Mouse (Mus musculus) lung, embryonic 15.5 days (tissue): Measurements from ENCODE around the gene Mcfd2. TPM values are rescaled to one million over a fixed set of nuclear protein-coding genes. Genes with fewer than 3 reads are reported as not detected.

ENCODE experiments used
- ATAC-seq: fragments of 200-750 bp; cut with Nextera tagmentation; 2 replicates; pipeline ENCODE4 v1.8.0; 2017; ENCODE audit warnings: moderate number of reproducible peaks, borderline replicate concordance; ENCODE audit not compliant: low FRiP score, low TSS enrichment; ENCODE audit errors: extremely low read depth
- H3K27ac ChIP-seq: fragments of 300-500 bp; sonication (generic); 2 replicates; pipeline ENCODE4 v1.5.1; 2015; ENCODE audit warnings: moderate library complexity, mild to moderate bottlenecking, inconsistent platforms
- H3K27me3 ChIP-seq: fragments of 300-500 bp; sonication (generic); 2 replicates; pipeline ENCODE4 v1.6.1; 2015; ENCODE audit warnings: inconsistent platforms
- H3K36me3 ChIP-seq: fragments of 300-500 bp; sonication (generic); 2 replicates; pipeline ENCODE4 v1.6.1; 2015; ENCODE audit warnings: inconsistent platforms
- H3K4me1 ChIP-seq: fragments of 300-500 bp; sonication (generic); 2 replicates; pipeline ENCODE4 v1.6.1; 2015; ENCODE audit warnings: inconsistent platforms
- H3K4me2 ChIP-seq: fragments of 300-500 bp; sonication (generic); 2 replicates; pipeline ENCODE4 v1.6.1; 2015; ENCODE audit warnings: inconsistent platforms, mild to moderate bottlenecking, moderate library complexity
- H3K4me3 ChIP-seq: fragments of 300-500 bp; sonication (generic); 2 replicates; pipeline ENCODE4 v1.5.1; 2015; ENCODE audit warnings: mild to moderate bottlenecking, inconsistent platforms
- H3K9ac ChIP-seq: fragments of 300-500 bp; sonication (generic); 2 replicates; pipeline ENCODE4 v1.6.1; 2015; ENCODE audit warnings: inconsistent platforms
- H3K9me3 ChIP-seq: fragments of 300-500 bp; sonication (generic); 2 replicates; pipeline ENCODE4 v1.6.1; 2016; ENCODE audit warnings: inconsistent platforms
- whole genome bisulfite sequencing: fragments of 180-500 bp; shearing (Covaris S2); methylation state at CpG from one replicate; pipeline ENCODE4 v1.1.7; 2015; 5-methylcytosine and 5-hydroxymethylcytosine counted together
- polyA plus RNA-seq: library from polyadenylated mRNA; unstranded; fragments of >200 nt; fragmentation: Nextera tagmentation; extraction: Ambion mirVana; gene quantifications from 2 replicates; pipeline ENCODE4 v1.2.1, GENCODE M21; 2015

Mcfd2 gene
- polyA plus RNA-seq, result 116 and 122 TPM in 2 replicates

DNA sequence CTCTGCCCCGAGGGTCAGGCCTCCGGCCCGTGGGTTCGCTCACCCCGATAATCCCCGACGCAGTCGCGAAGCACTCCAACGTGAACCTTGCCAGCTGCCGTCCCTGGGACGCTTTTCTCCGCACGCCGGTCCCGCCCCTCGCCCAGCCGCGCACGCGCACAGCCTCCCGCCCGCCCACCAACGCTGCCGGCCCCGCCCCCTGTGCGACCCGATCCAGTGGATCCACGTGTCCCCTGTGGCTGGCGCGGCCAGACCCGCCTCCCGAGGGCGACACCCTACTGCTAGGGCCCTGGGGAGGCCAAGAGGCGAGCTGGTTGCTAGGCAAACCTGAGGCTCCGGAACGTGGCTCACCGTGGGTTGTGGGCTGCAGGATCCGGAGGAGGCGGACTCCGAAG is at the start of gene Mcfd2:
Mcfd2 (minus strand) TSS at position 144 of the 395 bp plus-strand sequence.
- H3K4me3 ChIP-seq, result peak within 1 kb of the TSS; percentile 87
- WGBS, result under 1% methylated on average over 36 of the region's 41 CpGs
- ATAC-seq, result peak; percentile 96
- H3K9me3 ChIP-seq, result 0 out of 2 replicates have a peak, but pooled peaks cover 6% of the 10 kb centered on the region
- peaks cover 14% of the 10 kb centered on the region; the same call in 1 of the 2 replicates for H3K36me3 ChIP-seq
- peak within 1 kb of the TSS; percentile 58 for H3K27ac ChIP-seq
- no peaks in the 10 kb centered on the region for H3K27me3 ChIP-seq
- peak within 1 kb of the TSS; percentile 97 for H3K9ac ChIP-seq
- peak within 1 kb of the TSS; percentile 82 for H3K4me2 ChIP-seq
- H3K4me1 ChIP-seq, result peaks cover 16% of the 10 kb centered on the region

DNA sequence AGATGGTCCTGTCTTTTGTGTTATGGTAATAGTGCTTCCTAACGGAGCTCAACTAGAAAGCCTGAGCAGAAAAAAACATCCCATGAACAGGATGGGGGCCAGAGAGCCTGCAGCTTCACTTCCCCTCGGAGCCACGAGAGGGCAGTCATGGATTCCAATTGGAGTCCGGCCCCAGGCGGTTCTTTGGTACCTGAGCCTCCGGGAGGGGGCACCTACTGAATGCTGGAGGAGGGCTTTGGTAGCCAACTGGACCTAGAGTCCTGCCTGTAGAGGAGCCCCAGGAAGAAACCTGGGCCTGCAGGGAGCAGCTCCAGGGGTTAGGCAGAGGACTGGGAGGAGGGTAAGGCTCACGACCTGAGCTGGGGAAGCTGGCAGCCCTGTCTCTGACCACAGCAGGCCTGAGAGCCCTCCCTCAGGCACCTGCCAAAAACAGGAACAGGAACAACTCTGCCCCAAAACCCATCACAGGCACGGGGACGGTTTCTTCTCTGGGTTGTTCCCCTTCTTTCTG is 49.3 kb upstream of the Mcfd2 start:
- H3K4me2 ChIP-seq, result peak overlapping the region; percentile 26; the same call in 1 of the 2 replicates
- H3K27ac ChIP-seq, result no peak overlapping the region
- H3K27me3 ChIP-seq, result no peaks in the 10 kb centered on the region
- WGBS, result 7% methylated on average over 9 of the region's 9 CpGs
- ATAC-seq, result peak; percentile 33; the same call in 1 of the 2 replicates
- no peak overlapping the region for H3K9ac ChIP-seq
- no peak overlapping the region for H3K4me3 ChIP-seq
- no peaks in the 10 kb centered on the region for H3K36me3 ChIP-seq
- no peaks in the 10 kb centered on the region for H3K9me3 ChIP-seq
- peaks cover 32% of the 10 kb centered on the region for H3K4me1 ChIP-seq

DNA sequence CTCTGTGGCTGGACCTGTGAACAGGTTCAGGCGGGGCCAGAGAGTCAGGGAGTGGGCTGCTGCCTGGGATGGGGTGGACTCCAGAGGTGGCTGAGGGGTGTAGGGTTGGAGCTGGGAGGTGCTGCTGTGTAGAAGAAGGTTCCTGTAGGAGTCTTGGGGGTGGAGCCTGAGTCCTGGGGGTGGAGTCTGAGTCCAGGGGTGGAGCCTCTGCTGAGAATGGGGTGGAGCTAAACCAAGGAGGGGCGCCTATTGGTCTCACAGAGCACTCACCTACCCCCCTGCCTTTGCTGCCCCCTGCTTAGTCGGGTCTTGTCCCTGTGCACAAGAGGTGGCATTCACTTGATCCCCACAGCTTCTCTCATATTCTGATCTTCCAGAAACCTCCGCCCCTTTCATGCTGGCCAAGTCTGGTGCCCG is 48.8 kb upstream of the Mcfd2 start:
- Histone ChIP-seq H3K4me3 (no peak overlapping the region), H3K9me3 (no peaks in the 10 kb centered on the region), H3K4me2 (no peak overlapping the region), H3K36me3 (no peaks in the 10 kb centered on the region), H3K4me1 (peaks cover 32% of the 10 kb centered on the region), H3K27me3 (no peaks in the 10 kb centered on the region), H3K27ac (no peak overlapping the region), H3K9ac (no peak overlapping the region)
- ATAC-seq, result peak; percentile 13; the same call in 1 of the 2 replicates
- WGBS, result 57% methylated on average over 5 of the region's 5 CpGs

DNA sequence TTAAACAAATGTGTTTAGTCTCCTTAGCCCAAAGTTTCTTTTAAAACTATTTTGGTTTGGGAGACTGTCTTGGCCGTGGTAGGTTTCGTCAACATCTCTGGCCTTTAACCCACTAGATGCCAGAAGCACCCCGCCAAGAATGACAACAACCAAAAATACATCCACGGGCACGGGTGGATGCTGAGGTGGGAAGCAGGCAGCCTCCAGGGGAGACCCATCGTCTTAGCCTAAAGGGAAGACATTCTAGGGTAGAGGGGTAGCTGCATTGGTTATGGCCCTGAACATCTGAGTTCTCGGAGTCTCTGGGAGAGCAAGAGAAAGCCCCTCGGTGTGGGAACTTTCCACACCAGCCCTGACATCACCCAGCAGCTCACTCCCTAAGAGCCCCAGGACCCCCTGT is 48.4 kb upstream of the Mcfd2 start:
- Histone ChIP-seq H3K4me3 (no peak overlapping the region), H3K27me3 (no peaks in the 10 kb centered on the region), H3K27ac (no peak overlapping the region), H3K9me3 (no peaks in the 10 kb centered on the region), H3K4me1 (peaks cover 32% of the 10 kb centered on the region), H3K36me3 (no peaks in the 10 kb centered on the region), H3K9ac (no peak overlapping the region), H3K4me2 (no peak overlapping the region)
- 73% methylated on average over 8 of the region's 8 CpGs for WGBS
- no peak for ATAC-seq

DNA sequence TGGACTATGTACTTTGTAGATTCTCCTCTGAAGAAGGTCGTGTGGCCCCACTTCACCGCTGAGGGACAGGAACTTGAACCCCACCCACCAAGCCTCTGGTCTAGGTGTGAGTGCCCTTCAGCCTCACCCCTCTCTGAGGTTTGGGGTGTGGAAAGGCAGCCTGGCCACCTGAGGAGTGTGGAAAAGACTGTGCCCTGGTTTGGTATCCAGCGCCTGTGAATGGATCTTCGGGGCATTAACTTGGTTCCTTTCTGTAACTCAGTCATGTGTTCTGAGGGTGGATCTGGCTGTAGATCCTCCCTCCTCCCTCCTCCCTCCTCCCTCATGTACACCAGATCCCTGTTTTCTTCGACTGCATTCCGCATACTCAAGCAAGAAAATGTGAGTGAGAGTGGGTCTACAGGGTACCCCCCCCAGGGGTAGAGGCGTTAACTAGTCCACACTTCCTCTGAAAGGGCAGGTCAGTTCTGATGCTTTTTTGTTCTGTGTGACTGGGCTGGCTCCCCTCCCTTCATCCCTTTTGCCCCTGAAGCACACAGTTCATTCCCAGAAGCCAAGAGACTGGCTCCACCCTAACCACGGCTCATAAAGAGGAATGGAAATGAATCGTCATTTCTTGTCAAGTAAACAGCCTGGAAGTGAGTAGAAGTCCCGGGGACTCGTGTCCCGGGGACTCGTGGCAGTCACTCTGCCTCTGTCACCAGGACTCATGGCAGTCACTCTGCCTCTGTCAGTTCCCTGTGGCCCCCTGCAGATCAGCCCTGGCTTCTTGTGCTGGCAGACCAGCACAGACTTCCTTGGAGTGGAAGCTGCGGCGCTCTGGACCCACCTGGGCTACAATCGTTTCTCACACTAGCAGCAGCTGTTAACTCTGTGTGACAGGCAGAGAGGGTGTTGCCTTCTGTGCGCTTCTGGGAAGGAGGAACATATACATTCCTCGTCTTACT is 47.5 kb upstream of the Mcfd2 start:
- H3K4me3 ChIP-seq, result no peak overlapping the region
- peak overlapping the region; percentile 16; the same call in 1 of the 2 replicates for H3K4me2 ChIP-seq
- no peak for ATAC-seq
- H3K36me3 ChIP-seq, result no peaks in the 10 kb centered on the region
- H3K9me3 ChIP-seq, result no peaks in the 10 kb centered on the region
- WGBS, result 35% methylated on average over 18 of the region's 18 CpGs
- no peak overlapping the region for H3K27ac ChIP-seq
- no peak overlapping the region for H3K9ac ChIP-seq
- H3K27me3 ChIP-seq, result no peaks in the 10 kb centered on the region
- H3K4me1 ChIP-seq, result peaks cover 32% of the 10 kb centered on the region

DNA sequence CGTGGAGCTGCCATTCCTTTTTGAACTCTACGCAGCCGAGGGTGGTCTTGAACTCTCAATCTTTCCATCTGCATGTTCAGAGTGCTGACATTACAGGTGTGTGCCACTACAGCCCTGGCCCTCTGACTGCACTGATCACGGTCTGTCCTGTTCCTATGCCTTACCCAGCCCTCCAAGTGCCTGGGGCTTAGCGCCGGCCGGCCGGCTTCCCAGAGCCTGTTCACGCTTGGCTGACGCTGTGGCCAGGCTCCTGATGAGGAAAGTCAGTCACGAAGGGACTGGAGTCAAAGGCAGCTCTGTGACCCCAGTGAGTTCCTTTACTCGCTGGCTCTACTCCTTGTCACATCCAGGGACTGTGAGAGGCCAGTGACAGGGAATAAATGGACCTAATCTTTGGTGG is 46.6 kb upstream of the Mcfd2 start:
- ATAC-seq, result no peak

DNA sequence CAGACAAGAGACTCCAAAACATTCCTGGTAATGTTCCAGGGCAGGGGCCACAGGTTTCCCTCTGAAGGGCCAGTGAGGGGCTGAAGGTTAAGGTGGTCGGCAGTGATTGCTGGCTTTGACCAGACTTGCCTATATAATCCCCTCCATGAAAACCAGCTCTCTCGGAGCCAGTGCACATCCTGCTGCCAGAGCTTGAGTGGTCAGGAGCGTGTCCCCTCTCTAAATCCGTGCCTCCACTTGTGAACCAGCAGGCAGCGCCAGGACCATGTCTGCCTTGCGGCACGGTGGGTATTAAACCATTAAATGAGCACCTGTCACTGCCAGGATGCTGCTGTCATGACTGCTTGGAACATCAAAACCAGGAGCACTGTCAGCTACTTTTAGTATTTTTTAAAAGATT is 44.8 kb upstream of the Mcfd2 start:
- H3K36me3 ChIP-seq, result no peaks in the 10 kb centered on the region
- H3K27me3 ChIP-seq, result no peaks in the 10 kb centered on the region
- no peak overlapping the region for H3K9ac ChIP-seq
- no peak overlapping the region for H3K4me2 ChIP-seq
- peaks cover 24% of the 10 kb centered on the region for H3K4me1 ChIP-seq
- WGBS, result 87% methylated on average over 7 of the region's 7 CpGs
- no peak overlapping the region for H3K4me3 ChIP-seq
- no peaks in the 10 kb centered on the region for H3K9me3 ChIP-seq
- no peak overlapping the region for H3K27ac ChIP-seq
- ATAC-seq, result no peak

More for the DNA sequence above, 46.6 kb upstream of the Mcfd2 start:
- Histone ChIP-seq H3K36me3 (no peaks in the 10 kb centered on the region), H3K4me1 (peaks cover 29% of the 10 kb centered on the region), H3K9me3 (no peaks in the 10 kb centered on the region), H3K27ac (no peak overlapping the region), H3K27me3 (no peaks in the 10 kb centered on the region), H3K4me3 (no peak overlapping the region), H3K4me2 (no peak overlapping the region), H3K9ac (no peak overlapping the region)
- WGBS, result 53% methylated on average over 12 of the region's 12 CpGs

DNA sequence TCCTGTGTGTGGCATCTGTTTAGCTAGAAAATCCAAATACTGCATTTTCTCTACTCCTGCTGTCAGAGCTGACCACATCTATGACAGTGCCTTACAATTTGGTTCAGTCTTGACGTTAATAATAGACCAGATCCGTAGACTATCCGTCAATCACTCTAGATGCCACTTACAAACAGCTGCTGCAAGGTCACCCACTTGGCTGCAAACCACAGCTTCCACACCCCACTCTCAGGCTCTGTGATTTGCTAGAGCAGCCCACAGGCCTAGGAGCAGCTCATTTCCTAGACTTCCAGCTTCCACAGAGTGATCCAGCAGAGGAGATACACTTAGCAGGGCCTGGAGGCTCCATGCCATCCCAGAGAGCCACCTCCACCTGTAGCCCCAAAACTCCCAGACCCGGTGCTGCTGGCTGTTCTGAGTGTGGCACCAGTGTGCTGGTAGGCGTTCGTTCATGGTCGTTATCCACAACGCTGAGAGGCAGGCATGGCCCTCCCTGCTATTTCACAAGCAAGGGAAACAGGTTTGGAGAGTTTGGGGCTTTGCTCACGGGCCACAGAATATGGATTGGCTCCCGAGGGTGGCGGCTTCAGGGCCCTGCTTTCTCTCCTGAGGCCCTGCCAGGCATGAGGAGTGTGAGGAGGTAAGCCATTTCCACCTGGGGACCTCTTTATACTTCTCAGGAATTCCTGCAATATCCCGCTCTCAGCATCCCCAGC is 43.5 kb upstream of the Mcfd2 start:
- Histone ChIP-seq H3K27ac (no peak overlapping the region), H3K4me3 (no peak overlapping the region), H3K27me3 (no peaks in the 10 kb centered on the region), H3K36me3 (no peaks in the 10 kb centered on the region), H3K4me2 (no peak overlapping the region), H3K9me3 (no peaks in the 10 kb centered on the region), H3K9ac (no peak overlapping the region), H3K4me1 (peaks cover 14% of the 10 kb centered on the region)
- whole genome bisulfite sequencing, result 68% methylated on average over 12 of the region's 12 CpGs
- ATAC-seq, result no peak

DNA sequence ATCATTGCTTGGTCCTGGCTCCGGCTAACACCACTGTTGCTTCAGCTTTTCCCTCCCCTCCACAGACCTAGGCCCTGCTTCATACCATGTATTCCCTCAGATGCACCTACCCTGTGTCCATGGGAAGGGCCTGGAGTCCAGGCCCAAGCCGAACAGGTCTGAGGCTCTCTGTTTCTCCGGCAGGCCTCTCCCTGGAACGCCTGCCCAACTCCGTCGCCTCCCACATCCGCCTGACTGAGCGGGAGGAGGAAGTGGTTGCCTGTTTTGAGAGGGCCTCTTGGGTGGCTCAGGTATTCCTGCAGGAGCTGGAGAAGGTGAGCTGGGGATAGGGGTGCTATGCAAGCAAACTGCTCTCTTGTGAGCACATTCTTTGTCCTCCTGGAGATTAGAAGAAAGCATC is 41.0 kb upstream of the Mcfd2 start:
- Histone ChIP-seq H3K4me1 (peaks cover 10% of the 10 kb centered on the region), H3K27me3 (no peaks in the 10 kb centered on the region), H3K4me3 (0 out of 2 replicates have a peak overlapping the region, but pooled peaks have one; percentile 9), H3K4me2 (peak overlapping the region; percentile 29), H3K36me3 (no peaks in the 10 kb centered on the region), H3K27ac (peak overlapping the region; percentile 68), H3K9me3 (no peaks in the 10 kb centered on the region), H3K9ac (no peak overlapping the region)
- ATAC-seq, result 0 out of 2 replicates have a peak, but pooled peaks have one; percentile 28
- 54% methylated on average over 8 of the region's 8 CpGs for WGBS

DNA sequence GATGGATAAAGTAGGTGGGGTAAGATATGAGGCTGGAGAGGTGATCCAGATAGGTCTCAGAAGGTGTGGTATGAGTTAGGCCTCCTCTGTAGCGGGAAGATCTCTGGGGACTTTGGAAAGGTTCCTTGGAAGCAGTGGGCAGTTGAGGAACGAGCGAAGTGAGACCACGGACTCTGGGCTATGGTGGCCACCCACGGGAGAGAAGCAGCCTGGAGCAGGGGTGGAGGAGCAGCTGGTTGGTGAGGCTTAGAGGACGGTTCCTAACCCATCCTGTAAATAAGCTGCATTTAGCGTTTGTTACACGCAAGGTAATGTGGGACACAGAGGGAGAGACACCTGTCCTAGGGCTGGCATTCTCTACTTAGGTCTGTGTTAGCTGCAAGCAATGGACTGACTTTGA is 39.3 kb upstream of the Mcfd2 start:
- H3K36me3 ChIP-seq, result no peaks in the 10 kb centered on the region
- peaks cover 10% of the 10 kb centered on the region for H3K4me1 ChIP-seq
- H3K4me2 ChIP-seq, result no peak overlapping the region
- H3K9me3 ChIP-seq, result no peaks in the 10 kb centered on the region
- 90% methylated on average over 8 of the region's 8 CpGs for WGBS
- no peak overlapping the region for H3K4me3 ChIP-seq
- no peak overlapping the region for H3K27ac ChIP-seq
- no peak for ATAC-seq
- no peak overlapping the region for H3K9ac ChIP-seq
- no peaks in the 10 kb centered on the region for H3K27me3 ChIP-seq

DNA sequence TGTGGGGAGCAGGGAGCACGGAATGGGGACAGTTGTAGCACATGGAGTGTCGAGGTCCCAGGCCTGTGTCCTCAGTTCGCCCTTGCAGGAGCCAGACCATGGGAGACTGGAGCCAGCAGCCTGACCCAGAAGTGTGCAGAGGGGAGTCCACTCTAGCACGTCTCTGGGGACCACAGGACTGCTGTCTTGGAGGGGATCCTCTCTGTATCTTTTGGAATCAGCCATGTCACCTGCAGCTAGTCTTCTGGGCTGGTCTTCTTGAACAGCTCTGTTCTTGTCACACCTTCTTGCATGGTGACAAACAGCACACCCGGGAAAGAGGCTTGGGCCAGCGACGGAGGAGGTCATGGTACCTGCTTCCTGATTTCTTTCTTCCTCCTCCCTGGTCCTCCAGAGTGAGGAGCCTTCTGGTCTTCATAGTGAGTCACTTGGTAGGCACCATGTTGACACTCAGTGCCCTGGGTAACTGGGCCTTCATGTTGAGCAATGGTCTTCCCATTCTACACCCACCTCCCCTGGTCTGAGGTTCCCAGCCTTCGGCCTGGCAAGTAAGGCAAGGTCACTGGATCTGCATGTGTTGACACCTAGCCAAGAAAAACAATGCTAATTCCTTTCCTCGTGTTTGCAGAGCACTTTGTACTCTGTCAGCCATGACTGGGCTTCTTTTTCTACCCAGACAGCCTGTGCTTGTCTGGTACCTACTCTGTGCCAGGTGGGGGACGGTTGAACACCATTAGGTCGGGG is 38.6 kb upstream of the Mcfd2 start:
- Histone ChIP-seq H3K36me3 (no peaks in the 10 kb centered on the region), H3K4me2 (no peak overlapping the region), H3K4me3 (no peak overlapping the region), H3K9me3 (no peaks in the 10 kb centered on the region), H3K4me1 (peaks cover 10% of the 10 kb centered on the region), H3K27me3 (no peaks in the 10 kb centered on the region), H3K27ac (no peak overlapping the region), H3K9ac (no peak overlapping the region)
- WGBS, result 72% methylated on average over 11 of the region's 11 CpGs
- ATAC-seq, result no peak
